Mouse (Mus musculus) neural tube, embryonic 15.5 days (tissue): ENCODE data around the gene Angel1. TPM values are rescaled to one million over a fixed set of nuclear protein-coding genes. Genes with fewer than 3 reads are reported as not detected.

Experiments
- ATAC-seq: fragments of 200-750 bp; cut with Nextera tagmentation; 2 replicates; pipeline ENCODE4 v1.8.0; 2017; ENCODE audit warnings: mild to moderate bottlenecking, moderate TSS enrichment, moderate library complexity; ENCODE audit not compliant: low FRiP score
- H3K27ac ChIP-seq: fragments of 300-500 bp; sonication (generic); replicated peaks from 2 replicates; pipeline ENCODE4 v1.5.1; 2015; ENCODE audit warnings: mild to moderate bottlenecking, inconsistent platforms
- H3K27me3 ChIP-seq: fragments of 300-500 bp; sonication (generic); replicated peaks from 2 replicates; pipeline ENCODE4 v1.6.1; 2015; ENCODE audit warnings: inconsistent platforms
- H3K36me3 ChIP-seq: fragments of 300-500 bp; sonication (generic); 2 replicates; pipeline ENCODE4 v1.6.1; 2015; ENCODE audit warnings: inconsistent platforms
- H3K4me1 ChIP-seq: fragments of 300-500 bp; sonication (generic); 2 replicates; pipeline ENCODE4 v1.6.1; 2015; ENCODE audit warnings: inconsistent platforms
- H3K4me2 ChIP-seq: fragments of 300-500 bp; sonication (generic); 2 replicates; pipeline ENCODE4 v1.6.1; 2015; ENCODE audit warnings: inconsistent platforms, mild to moderate bottlenecking, moderate library complexity
- H3K4me3 ChIP-seq: fragments of 300-500 bp; sonication (generic); replicated peaks from 2 replicates; pipeline ENCODE4 v1.5.1; 2015; ENCODE audit warnings: mild to moderate bottlenecking, inconsistent platforms
- H3K9ac ChIP-seq: fragments of 300-500 bp; sonication (generic); replicated peaks from 2 replicates; pipeline ENCODE4 v1.6.1; 2015; ENCODE audit warnings: mild to moderate bottlenecking, inconsistent platforms
- H3K9me3 ChIP-seq: fragments of 300-500 bp; sonication (generic); replicated peaks from 2 replicates; pipeline ENCODE4 v1.6.1; 2016; ENCODE audit warnings: inconsistent platforms
- whole genome bisulfite sequencing: fragments of 180-500 bp; shearing (Covaris S2); methylation state at CpG from one replicate; pipeline ENCODE4 v1.1.7; 2015; ENCODE audit warnings: mixed read lengths; 5-methylcytosine and 5-hydroxymethylcytosine counted together
- polyA plus RNA-seq: library from polyadenylated mRNA; unstranded; fragments of >200 nt; fragmentation: Nextera tagmentation; extraction: Ambion mirVana; gene quantifications from 2 replicates; pipeline ENCODE4 v1.2.1, GENCODE M21; 2015

Gene Angel1
- polyA plus RNA-seq, 1 experiment from 2014 or later = 11.2 TPM

GRCm38 (mm10) chr12:86672105-86672504 is 54.2 kb downstream of the Angel1 start:
- no peak for ATAC-seq

GRCm38 (mm10) chr12:86668404-86668803 is 57.9 kb downstream of the Angel1 start:
- WGBS = 92% methylated on average over 2 of the region's 2 CpGs
- H3K9me3 ChIP-seq = no peaks in the 10 kb centered on the region

More at GRCm38 (mm10) chr12:86672105-86672504, 54.2 kb downstream of the Angel1 start:
- Histone ChIP-seq H3K4me3 (no peak overlapping the region), H3K9ac (no peak overlapping the region), H3K27ac (no peak overlapping the region), H3K9me3 (no peaks in the 10 kb centered on the region), H3K36me3 (no peaks in the 10 kb centered on the region), H3K27me3 (no peaks in the 10 kb centered on the region), H3K4me1 (no peaks in the 10 kb centered on the region), H3K4me2 (no peak overlapping the region)
- WGBS = 90% methylated on average over 4 of the region's 4 CpGs

GRCm38 (mm10) chr12:86665656-86666055 is 60.6 kb downstream of the Angel1 start:
- H3K36me3 ChIP-seq = no peaks in the 10 kb centered on the region
- no peak overlapping the region for H3K27ac ChIP-seq
- H3K27me3 ChIP-seq = no peaks in the 10 kb centered on the region
- no peak overlapping the region for H3K4me2 ChIP-seq
- no peak overlapping the region for H3K9ac ChIP-seq
- no peaks in the 10 kb centered on the region for H3K4me1 ChIP-seq
- ATAC-seq = no peak
- H3K9me3 ChIP-seq = no peaks in the 10 kb centered on the region
- 61% methylated on average over 3 of the region's 3 CpGs for WGBS
- no peak overlapping the region for H3K4me3 ChIP-seq

More at GRCm38 (mm10) chr12:86668404-86668803, 57.9 kb downstream of the Angel1 start:
- Histone ChIP-seq H3K4me3 (no peak overlapping the region), H3K36me3 (no peaks in the 10 kb centered on the region), H3K4me2 (no peak overlapping the region), H3K4me1 (no peaks in the 10 kb centered on the region), H3K9ac (no peak overlapping the region), H3K27ac (no peak overlapping the region), H3K27me3 (no peaks in the 10 kb centered on the region)
- ATAC-seq = no peak

- Histone ChIP-seq H3K9ac (no peak overlapping the region), H3K4me3 (no peak overlapping the region), H3K4me1 (peaks cover 8% of the 10 kb centered on the region), H3K36me3 (no peaks in the 10 kb centered on the region), H3K4me2 (no peak overlapping the region), H3K27ac (no peak overlapping the region), H3K9me3 (no peaks in the 10 kb centered on the region), H3K27me3 (no peaks in the 10 kb centered on the region)
- no peak for ATAC-seq
- 77% methylated on average over 2 of the region's 2 CpGs for WGBS
Measured at GRCm38 (mm10) chr12:86660466-86660865, 65.8 kb downstream of the Angel1 start.

GRCm38 (mm10) chr12:86659447-86659968 is 66.8 kb downstream of the Angel1 start:
- Histone ChIP-seq H3K4me1 (peaks cover 8% of the 10 kb centered on the region), H3K4me3 (no peak overlapping the region), H3K9me3 (no peaks in the 10 kb centered on the region), H3K36me3 (no peaks in the 10 kb centered on the region), H3K27me3 (no peaks in the 10 kb centered on the region), H3K27ac (peak overlapping the region; percentile 10; the same call in 1 of the 2 replicates), H3K4me2 (no peak overlapping the region), H3K9ac (no peak overlapping the region)
- 7% methylated on average over 6 of the region's 6 CpGs for WGBS
- peak; percentile 55 for ATAC-seq

- no peaks in the 10 kb centered on the region for H3K27me3 ChIP-seq
- peaks cover 11% of the 10 kb centered on the region for H3K4me1 ChIP-seq
- H3K36me3 ChIP-seq = no peaks in the 10 kb centered on the region
- no peaks in the 10 kb centered on the region for H3K9me3 ChIP-seq
- peak; percentile 65 for ATAC-seq
- no peak overlapping the region for H3K4me2 ChIP-seq
- no peak overlapping the region for H3K9ac ChIP-seq
- no peak overlapping the region for H3K4me3 ChIP-seq
- WGBS = 47% methylated on average over 4 of the region's 4 CpGs
- peak overlapping the region; percentile 71 for H3K27ac ChIP-seq
Measured at GRCm38 (mm10) chr12:86652570-86653041, 73.7 kb downstream of the Angel1 start.

- no peak for ATAC-seq
- no peaks in the 10 kb centered on the region for H3K36me3 ChIP-seq
- no peak overlapping the region for H3K27ac ChIP-seq
- no peaks in the 10 kb centered on the region for H3K9me3 ChIP-seq
- H3K27me3 ChIP-seq = no peaks in the 10 kb centered on the region
- no peak overlapping the region for H3K4me2 ChIP-seq
- peaks cover 23% of the 10 kb centered on the region for H3K4me1 ChIP-seq
- no peak overlapping the region for H3K4me3 ChIP-seq
- 95% methylated on average over 8 of the region's 8 CpGs for WGBS
- H3K9ac ChIP-seq = no peak overlapping the region
Measured at GRCm38 (mm10) chr12:86651301-86651860, 74.9 kb downstream of the Angel1 start.

Other genes starting within 250 kb of the Angel1 start
- 25.7 and 28.2 TPM in 2 replicates for gene Vash1, start 47.8 kb downstream of the Angel1 start, polyA plus RNA-seq
- not detected in 2 replicates for gene Lrrc74a, start 7.9 kb upstream of the Angel1 start, polyA plus RNA-seq
- gene Irf2bpl, start 158.3 kb upstream of the Angel1 start, polyA plus RNA-seq = 53.3 and 69.9 TPM in 2 replicates
- 37.2 and 40.8 TPM in 2 replicates for gene Cipc, start 220.6 kb upstream of the Angel1 start, polyA plus RNA-seq